Mouse (Mus musculus): Measurements from ENCODE around the gene Trim43b.
"Not testable (repeated sequence)": the region's sequence is repeated elsewhere in the genome, so short reads cannot be mapped to it uniquely, and the experiment has no call there.

The Trim43b gene

GRCm38 (mm10) chr9:89092735-89093134 is at the start of gene Trim43b:
Trim43b (minus strand) TSS chr9:89092835.
- not testable (repeated sequence) for DNase-seq

- not testable (repeated sequence) for DNase-seq
Observed at GRCm38 (mm10) chr9:89104576-89104975, 11.9 kb upstream of the Trim43b start.

- DNase-seq: not testable (repeated sequence)
Observed at GRCm38 (mm10) chr9:89086746-89087145, 5.9 kb downstream of the Trim43b start.

DNA sequence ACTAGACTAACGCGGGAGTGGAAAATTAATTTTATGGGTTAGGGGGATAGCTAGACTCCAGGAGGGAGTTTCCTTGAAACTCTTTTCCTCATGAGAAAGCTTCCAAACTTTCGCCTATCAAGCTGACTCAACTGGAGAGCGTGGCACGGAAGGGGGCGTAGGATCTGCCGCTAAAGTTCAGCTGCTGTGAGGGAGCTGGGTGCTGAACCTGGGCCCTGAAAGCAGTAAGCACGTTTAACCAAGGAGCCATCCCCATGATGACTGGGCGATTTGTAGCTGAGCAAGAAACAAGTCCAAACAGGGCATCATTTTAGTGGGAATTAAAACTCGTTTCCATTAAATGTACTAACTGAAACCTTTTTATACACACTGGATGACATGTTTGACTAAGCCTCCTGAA is 13.0 kb downstream of the Trim43b start:
- DNase-seq: not testable (repeated sequence)

- not testable (repeated sequence) for DNase-seq
Observed at GRCm38 (mm10) chr9:89076508-89076907, 16.1 kb downstream of the Trim43b start.

- DNase-seq: not testable (repeated sequence)
Observed at GRCm38 (mm10) chr9:89067143-89067501, 25.5 kb downstream of the Trim43b start.

DNA sequence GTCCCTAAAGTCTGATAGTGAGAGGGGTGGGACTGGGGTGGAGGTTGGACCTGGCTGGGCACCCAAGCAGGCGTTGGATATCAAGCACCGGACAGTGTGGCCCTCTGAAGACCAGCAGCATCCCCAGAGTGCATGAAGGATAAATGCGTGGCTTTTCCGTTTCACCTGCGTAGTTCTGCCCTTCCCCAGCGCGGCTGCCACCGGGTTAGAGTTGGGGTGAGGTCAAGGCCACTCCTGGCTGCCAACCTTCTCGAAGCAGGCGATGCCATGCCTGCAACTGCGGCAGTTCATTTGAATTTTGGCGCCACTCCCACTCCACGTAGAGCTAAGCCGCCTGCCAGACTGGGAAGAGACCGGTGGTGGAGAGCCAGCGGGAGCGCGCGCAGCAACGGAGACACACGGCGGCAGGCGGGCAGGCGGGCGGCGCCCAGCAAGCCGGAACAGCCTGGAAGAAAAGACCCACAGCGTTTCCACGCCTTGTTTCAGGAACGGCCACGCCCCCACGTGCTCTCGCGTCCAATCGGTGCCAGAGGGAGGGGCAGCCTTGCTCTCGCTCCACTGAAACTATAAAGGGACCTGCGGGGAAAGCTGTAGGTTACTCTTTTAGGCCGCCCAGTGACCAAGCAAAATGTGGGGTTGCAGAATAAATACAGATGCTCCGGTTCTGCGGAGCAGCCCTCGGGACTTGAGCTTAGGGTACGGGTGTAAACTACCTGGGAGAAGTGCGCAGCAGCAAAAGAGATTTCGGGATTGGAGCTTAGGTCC is 26.1 kb downstream of the Trim43b start:
- DNase-seq: peak; percentile 73
